Mouse (Mus musculus) embryo, embryonic 11 days (tissue): ENCODE data around the gene Rere.
"Not testable (repeated sequence)": the region's sequence is repeated elsewhere in the genome, so short reads cannot be mapped to it uniquely, and the experiment has no call there.

Experiments
- DNase-seq: peaks from one replicate; pipeline ENCODE4 v3.0.0-alpha.2; 2015

The Rere gene

GRCm38 (mm10) chr4:150286980-150287379 is 5.5 kb downstream of the Rere start:
- no peak for DNase-seq

DNA sequence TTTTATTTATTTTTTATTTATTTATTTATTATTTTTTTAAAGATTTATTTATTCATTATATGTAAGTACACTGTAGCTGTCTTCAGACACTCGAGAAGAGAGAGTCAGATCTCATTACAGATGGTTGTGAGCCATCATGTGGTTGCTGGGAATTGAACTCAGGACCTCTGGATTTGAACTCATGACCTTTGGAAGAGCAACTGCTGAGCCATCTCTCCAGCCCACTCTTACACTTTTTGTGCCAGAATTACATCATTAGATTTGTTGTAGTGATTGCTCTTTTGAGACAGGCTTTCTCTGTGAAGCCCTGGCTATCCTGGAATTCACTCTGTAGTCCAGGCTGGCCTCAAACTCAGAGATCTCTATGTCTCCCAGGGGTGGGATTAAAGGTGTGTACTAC is 6.0 kb downstream of the Rere start:
- DNase-seq = not testable (repeated sequence)

DNA sequence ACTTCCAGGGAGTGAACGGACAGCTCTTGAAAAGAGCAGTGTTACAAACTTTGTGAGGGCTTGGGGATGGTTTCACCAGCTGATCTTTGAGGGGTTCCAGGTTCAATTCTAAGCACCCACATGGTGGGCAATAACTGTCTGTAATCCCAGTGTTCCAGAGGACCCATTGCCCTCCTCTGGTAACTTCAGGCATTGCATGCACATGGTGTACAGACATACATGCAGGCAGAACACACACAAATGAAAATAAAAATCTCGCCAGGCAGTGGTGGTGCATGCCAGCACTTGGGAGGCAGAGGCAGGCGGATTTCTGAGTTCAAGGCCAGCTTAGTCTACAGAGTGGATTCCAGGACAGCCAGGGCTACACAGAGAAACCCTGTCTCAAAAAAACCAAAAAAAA is 10.5 kb downstream of the Rere start:
- DNase-seq = no peak

DNA sequence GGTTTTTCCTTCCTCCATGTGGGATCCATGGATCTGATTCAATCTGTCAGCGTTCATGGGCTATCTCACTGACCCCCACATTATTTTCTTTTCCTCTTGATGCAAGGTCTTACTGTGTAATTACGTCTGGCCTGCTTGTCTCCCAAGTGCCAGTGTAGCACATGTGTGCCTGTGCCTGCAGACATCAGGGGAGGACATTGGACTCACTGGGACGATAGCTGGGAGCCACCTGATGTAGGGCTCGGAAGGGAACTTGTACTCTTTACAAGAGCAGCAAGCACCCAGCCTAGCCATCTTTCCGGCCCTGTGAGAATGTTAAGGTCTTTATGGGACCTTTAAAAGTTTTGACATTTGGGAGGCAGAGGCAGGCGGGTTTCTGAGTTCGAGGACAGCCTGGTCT is 13.4 kb downstream of the Rere start:
- DNase-seq = no peak

DNA sequence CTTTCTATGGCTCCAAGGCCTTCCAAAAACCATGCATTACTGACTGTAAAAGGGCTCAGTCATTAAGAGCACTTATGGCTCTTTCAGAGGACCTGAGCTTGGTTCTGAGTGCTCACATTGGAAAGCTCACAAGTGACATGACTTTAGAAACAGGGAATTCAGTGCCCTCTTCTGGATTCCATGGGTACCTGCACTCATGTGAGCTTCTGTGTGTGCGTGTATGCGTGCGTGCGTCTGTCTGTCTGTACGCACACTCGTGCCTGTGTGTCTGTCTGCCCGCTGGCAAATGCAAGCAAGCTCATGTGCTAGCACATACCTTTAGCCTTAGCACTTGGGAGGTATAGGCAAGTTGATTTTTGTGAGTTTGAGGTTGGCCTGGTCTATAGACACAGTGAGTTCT is 14.5 kb downstream of the Rere start:
- no peak for DNase-seq

DNA sequence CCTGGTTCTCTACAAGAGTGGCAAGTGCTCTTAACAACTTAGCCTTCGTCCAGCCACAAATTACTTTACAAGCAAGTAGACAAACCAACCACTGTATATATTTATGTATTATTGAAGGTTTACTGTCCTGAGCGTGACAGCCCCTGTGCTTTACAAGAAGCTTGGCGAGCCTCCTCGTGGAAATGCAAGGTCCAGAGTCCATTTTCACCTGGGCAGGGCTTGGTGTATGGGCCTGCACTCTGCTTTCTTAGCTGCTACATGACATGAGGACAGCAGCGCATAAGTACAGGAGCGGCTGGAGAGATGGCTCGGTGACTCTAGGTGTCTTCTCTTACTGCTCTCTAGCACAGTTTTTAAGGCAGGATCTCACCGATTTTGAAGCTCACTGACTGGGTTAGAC is 21.3 kb downstream of the Rere start:
- no peak for DNase-seq

GRCm38 (mm10) chr4:150306701-150307100 is 25.3 kb downstream of the Rere start:
- no peak for DNase-seq

- no peak for DNase-seq
Measured at GRCm38 (mm10) chr4:150307226-150307625, 25.8 kb downstream of the Rere start.

DNA sequence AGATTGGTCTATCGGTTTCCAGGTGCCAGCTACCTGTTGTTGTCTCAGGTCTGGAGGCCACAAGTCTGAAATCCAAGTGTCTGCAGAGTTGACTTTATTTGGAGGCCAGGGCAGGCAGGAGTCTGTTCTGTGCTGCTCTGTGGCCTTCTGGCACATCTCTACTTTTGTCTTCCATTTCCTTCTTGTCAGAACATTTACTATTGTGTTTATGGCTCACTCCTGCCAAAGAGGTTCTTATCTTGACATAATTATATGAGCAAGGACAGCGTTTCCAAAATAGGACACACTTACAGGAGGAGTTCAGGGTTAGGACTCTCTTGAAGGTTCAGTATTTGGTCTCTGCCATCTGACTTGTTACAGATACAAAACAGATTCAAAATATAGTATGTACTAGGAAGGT is 30.0 kb downstream of the Rere start:
- no peak for DNase-seq

- no peak for DNase-seq
Measured at GRCm38 (mm10) chr4:150312646-150313045, 31.2 kb downstream of the Rere start.

DNA sequence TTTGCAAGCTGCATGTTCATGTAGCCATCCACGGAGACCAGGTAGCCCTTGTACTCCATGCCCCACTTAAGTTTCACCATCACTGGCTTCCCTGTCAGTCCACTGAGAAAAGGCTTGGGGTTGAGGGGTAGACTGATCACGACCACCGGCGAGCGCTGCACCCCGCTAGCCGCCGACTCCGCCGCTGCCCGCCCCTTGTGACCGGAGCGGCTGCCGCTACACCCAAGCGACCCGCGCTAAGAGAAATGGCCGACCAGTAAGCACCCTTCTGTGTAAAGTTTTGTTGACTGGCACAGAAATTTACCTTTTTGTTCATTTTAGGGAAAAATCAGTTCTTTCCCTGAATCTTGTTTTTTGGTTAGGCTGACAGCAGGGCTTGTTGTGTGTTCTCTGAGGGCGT is 33.9 kb downstream of the Rere start:
- DNase-seq = no peak

- DNase-seq = no peak
Measured at GRCm38 (mm10) chr4:150316546-150316945, 35.1 kb downstream of the Rere start.

GRCm38 (mm10) chr4:150325046-150325801 is 43.8 kb downstream of the Rere start:
- no peak for DNase-seq

DNA sequence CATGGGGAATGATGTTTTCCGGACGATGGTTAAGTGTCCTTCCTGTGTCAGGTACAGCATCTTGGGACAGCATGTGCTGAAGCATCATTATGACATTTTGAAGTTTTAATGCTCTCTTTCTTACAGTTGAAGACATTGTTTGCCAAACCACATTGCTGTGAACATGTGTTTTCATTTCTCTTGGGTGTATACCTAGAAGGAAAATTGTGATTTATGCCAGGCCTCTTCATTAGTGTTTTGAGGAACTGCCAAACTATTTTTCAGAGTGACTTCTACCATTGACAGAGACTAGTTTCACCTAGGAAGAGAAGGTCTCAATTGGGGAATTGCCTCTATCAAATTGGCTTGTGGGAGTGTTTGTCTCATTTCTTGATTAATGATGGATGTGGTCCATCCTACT is 44.6 kb downstream of the Rere start:
- DNase-seq = no peak

DNA sequence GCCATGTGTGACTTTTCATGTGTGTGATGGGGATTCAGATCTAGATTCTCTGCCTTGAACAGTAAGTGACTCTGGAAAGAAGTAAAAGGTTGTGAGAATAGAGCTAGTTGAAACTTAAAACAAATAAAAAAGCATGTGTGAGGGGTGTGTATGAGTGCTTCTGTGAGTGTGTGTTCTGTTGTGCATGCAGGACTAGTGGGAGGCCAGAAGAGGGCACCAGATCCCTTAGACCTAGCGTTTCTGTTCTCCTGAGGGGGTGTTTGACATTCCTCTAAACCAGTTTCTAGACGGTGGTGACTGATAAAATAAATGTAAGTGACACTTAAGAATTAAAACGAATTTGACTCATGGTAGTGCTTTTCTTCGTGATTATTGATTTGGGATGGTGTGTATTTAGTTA is 46.0 kb downstream of the Rere start:
- DNase-seq = no peak

DNA sequence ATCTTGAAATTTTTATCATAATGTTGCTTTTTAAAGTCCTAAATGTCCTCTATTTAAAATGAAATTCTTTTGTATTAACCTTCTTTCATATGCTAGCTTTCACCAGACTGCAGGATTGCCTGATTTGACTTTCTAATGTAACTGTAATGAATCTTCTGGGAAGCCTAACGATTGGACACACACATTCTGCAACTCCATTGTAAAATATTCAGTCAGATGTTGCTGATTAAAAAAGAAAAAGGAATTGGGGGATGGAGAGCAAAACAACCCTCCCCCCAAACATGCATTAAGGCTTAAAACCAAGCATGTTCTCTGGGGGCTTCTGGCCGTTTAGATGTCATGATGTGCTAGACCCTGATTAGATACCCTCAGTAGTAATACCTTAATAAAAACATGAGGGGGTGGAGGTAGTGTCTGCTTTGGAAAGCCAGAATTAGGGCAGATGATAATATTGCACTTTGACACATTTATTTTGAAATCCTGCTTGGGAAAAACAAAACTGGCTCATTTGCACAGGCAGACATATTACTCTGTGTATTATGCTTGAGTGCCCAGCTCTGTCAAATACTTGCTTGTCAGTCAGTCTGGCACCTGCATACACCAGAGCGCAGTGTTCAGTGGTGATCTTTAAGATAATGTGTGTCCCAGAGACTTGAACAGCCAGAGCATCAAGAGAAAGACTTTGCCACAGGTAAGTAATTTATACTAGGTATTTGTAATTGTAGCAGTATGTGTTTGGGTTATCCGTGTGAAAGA is 52.7 kb downstream of the Rere start:
- no peak for DNase-seq

- DNase-seq = no peak
Measured at GRCm38 (mm10) chr4:150337260-150337659, 55.8 kb downstream of the Rere start.

DNA sequence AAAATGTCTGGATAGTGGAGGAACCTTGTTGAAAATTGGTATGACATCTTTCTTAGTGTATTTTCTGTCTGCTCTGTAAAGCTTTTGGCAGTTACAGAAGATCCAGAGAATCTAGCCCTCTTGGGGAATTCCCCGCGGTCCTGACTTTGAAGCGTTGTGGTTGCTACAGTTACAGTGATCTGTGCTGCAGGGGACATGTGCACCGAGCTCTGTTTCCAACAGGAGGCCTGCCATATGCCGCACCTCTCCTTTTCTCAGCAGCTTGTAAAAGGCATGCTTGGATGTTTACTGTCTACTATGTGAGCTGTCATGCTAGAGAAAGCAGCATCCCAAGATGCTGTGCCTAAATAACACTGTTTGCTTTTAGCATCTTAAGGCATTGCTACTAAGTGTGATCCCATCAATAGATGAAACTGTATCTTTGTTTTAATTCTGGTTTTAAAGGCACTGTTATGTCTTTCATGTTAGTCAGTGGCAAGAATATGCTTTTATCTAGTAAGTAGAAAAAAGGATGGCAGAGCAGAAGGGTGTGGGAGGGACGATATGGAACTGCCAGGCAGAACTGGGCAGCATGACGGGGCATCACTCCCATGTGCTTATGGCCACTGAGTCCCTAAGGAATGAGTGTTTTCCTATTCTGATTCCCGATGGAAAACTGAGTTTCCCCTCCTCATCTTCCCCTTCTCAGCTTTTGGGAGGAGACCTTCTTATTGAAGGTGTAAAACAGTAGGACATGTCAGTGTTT is 57.6 kb downstream of the Rere start:
- peak; percentile 20 for DNase-seq

DNA sequence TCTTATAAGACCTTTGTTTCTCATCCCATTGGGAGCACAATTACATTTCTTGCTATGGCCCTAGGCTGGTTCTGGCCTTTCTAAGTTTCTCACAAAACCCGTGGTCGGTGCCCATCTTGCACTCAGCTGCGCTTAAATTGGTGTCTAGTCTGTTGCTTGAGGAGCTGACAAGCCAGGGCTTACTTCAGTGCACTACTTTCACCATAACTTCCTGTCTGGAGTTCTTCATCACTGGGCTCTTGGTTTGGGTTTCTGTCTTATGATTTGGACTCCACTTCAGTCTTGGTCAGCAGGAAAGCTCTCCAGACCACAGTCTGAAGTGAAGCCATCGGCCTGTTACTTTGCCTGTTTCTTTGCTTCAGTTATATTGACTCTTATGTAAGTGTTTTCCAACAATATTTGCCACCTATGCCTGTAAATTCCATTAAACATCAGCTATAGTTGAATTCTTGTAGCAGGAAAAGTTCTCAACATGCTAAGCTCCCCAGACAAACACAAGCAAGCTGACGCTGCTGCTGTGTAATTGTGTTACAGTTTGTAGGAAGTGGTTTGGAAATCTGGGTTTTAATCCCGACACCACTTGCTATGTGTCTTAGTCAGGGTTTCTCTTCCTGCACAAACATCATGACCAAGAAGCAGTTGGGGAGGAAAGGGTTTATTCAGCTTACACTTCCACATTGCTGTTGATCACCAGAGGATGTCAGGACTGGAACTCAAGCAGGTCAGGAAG is 59.5 kb downstream of the Rere start:
- no peak for DNase-seq

DNA sequence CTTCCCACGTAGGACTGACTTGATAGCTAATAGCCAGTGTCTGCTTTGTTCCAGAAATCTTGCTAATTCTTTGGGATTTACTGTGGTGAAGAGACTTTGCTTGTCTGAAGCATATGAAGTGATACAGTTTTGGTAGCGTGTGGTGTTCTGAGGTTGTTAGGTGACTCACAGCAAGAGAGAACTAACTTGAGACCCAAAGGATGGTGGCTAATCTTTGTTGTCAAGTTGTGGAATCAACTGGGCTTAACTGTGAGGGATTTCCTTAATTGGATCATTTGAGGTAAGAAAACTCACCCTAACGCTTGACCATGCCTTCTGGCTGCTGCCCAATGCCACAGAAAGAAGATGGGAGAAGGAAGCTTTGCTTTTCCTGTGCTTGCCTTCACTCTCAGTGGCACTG is 63.1 kb downstream of the Rere start:
- DNase-seq = no peak

GRCm38 (mm10) chr4:150346651-150347386 is 65.4 kb downstream of the Rere start:
- peak; percentile 74 for DNase-seq

GRCm38 (mm10) chr4:150347387-150347672 is 65.9 kb downstream of the Rere start:
- peak; percentile 57 for DNase-seq

DNA sequence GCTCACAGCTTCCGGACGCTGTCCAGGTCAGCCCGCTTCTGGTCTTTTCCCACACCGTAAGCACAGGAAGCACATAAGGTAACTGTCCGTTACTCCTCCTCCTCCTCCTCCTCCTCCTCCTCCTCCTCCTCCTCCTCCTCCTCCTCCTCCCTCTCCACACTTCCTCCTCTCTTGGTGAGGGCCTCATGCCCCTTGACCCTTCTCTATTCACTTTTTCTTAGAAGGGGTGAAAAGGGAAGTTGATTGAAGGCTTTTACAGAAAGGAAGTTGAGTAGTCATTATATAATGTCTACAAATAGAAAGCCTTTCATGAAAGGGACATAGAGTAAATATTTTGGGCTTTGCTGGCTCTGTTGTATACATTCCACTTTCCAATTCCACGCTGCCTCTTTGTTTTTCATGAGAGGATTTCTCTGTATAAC is 68.2 kb downstream of the Rere start:
- no peak for DNase-seq
